Mouse (Mus musculus): Measurements from ENCODE around the gene Taok2. TPM values are rescaled to one million over a fixed set of nuclear protein-coding genes. Genes with fewer than 3 reads are reported as not detected.
A peak's percentile ranks its signal among the peaks of the same experiment; 100 is the strongest.

Taok2 gene
- polyA plus RNA-seq, 1 experiment from 2014 or later, result 68.3 TPM

DNA sequence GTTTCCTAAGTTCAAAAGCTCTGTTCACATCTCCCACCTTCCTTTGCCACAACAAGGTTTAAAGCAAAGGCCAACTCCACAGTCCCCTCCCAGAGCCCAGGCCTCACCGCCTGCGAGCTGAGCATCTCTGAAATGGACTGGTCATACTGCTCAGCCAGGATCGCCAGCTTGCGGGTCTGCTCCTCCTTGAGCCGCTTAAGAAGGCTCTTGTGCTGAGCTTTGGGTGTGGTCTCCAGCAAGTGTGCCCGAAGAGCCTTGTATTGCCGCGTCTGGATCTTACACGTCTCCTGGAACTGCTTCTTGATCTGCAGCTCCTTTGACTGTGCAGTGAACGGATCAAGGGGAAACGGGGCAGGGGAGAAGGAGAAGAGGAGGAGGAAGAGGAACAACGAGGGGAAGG, 16.5 kb downstream of the Taok2 start:
- peaks cover 96% of the 10 kb centered on the region for H3K36me3 ChIP-seq
- no peak overlapping the region for H3K4me3 ChIP-seq
- no peak for ATAC-seq (ENCODE audit: low FRiP score, low read depth)
- H3K4me2 ChIP-seq (replicated peaks), result no peak overlapping the region
- H3K27ac ChIP-seq (replicated peaks), result no peak overlapping the region
- H3K27me3 ChIP-seq, result no peaks in the 10 kb centered on the region
- no peak overlapping the region for H3K9ac ChIP-seq (replicated peaks)
- peaks cover 17% of the 10 kb centered on the region for H3K4me1 ChIP-seq
- no peaks in the 10 kb centered on the region for H3K9me3 ChIP-seq
- WGBS, result 85% methylated on average over 12 of the region's 12 CpGs

DNA sequence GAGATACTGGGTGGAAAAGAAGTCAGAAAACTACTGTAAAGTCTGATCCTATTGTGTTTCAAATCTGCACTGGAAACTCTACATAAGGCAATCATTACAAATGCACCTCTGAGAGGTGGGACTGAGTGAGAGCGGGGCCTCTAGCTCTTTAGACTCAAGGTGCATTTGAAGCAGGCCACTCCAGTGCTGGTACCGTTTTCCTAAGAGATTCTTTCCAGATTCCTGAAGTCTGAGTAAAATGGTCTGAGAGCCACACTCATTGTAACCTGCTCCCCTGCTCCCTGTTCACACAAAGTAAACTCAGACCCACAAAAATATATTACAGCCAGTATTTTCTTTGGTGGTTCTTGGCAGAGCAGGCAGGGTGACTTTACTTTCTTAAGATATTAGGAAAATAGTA, 17.0 kb downstream of the Taok2 start:
- Histone ChIP-seq H3K36me3 (peaks cover 91% of the 10 kb centered on the region), H3K9ac (replicated peaks) (no peak overlapping the region), H3K27me3 (no peaks in the 10 kb centered on the region), H3K4me3 (no peak overlapping the region), H3K4me2 (replicated peaks) (no peak overlapping the region), H3K4me1 (peaks cover 22% of the 10 kb centered on the region), H3K9me3 (no peaks in the 10 kb centered on the region), H3K27ac (replicated peaks) (no peak overlapping the region)
- ATAC-seq (ENCODE audit: low FRiP score, low read depth), result no peak
- 95% methylated on average over 2 of the region's 2 CpGs for WGBS

DNA sequence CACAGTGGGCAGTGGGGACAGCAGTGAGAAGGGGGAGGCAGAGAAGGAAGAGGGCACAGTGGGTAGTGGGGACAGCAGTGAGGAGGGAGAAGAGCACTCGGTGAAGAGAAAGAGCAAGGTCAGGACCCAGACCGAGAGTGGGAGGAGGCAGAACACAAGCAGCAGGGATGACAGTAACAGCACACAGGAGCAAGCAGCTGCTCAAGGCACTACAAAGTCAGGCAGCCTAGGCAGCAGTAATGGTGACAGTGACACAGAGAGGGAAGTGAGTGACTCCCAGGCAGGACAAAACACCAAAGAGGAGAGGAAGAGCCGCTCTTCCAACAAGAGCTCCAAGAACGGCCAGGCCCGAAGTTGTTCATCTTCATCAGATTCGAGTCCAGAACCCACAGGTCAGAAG, 20.7 kb downstream of the Taok2 start:
- peaks cover 61% of the 10 kb centered on the region for H3K36me3 ChIP-seq
- peak overlapping the region; percentile 65 for H3K9ac ChIP-seq (replicated peaks)
- peak overlapping the region; percentile 81 for H3K4me2 ChIP-seq (replicated peaks)
- H3K27me3 ChIP-seq, result no peaks in the 10 kb centered on the region
- 64% methylated on average over 6 of the region's 6 CpGs for WGBS
- ATAC-seq (ENCODE audit: low FRiP score, low read depth), result no peak
- H3K27ac ChIP-seq (replicated peaks), result peak overlapping the region; percentile 63
- H3K4me3 ChIP-seq, result peak overlapping the region; percentile 59
- peaks cover 32% of the 10 kb centered on the region for H3K4me1 ChIP-seq
- no peaks in the 10 kb centered on the region for H3K9me3 ChIP-seq

DNA sequence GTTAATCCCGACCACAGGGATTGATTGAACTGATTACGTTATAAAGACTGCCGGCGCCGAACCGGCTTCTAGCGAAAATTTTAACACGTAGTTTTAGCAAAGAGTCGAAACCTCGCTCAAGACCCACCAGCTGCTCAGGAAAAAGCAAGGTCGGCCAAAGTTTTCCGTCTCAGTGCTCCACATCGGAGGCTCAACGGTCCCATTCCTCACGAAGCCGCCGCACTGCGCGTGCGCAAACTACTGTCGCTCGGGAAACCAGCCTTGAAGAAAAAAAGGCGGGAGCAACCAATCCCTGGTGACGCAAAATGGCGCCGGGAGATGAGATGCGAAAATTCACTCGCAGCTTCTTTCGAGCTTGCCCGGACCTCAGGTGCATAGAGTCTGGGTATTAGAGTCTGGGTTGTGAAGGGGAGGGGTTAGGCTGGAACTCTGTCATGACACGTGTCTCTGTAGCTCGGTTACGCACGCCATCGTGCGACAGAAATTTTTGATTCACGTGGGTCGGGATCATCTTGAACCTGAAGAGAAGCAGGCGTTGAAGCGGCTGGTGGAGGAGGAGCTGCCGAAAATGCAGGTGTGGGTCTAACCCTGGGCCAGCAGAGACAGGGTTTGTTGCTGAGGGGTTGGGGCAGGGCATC, 22.2 kb downstream of the Taok2 start, which contains the start of gene Ino80e:
Ino80e (minus strand) TSS at position 231 of the 638 bp plus-strand sequence.
- Histone ChIP-seq H3K4me3 (peak within 1 kb of the TSS; percentile 59), H3K36me3 (peaks cover 60% of the 10 kb centered on the region), H3K4me2 (replicated peaks) (peak within 1 kb of the TSS; percentile 81), H3K9ac (replicated peaks) (peak within 1 kb of the TSS; percentile 69), H3K27ac (replicated peaks) (peak within 1 kb of the TSS; percentile 84), H3K9me3 (no peaks in the 10 kb centered on the region), H3K27me3 (no peaks in the 10 kb centered on the region), H3K4me1 (peaks cover 37% of the 10 kb centered on the region)
- ATAC-seq (ENCODE audit: low FRiP score, low read depth), result peak; percentile 57
- WGBS, result under 1% methylated on average over 41 of the region's 41 CpGs

DNA sequence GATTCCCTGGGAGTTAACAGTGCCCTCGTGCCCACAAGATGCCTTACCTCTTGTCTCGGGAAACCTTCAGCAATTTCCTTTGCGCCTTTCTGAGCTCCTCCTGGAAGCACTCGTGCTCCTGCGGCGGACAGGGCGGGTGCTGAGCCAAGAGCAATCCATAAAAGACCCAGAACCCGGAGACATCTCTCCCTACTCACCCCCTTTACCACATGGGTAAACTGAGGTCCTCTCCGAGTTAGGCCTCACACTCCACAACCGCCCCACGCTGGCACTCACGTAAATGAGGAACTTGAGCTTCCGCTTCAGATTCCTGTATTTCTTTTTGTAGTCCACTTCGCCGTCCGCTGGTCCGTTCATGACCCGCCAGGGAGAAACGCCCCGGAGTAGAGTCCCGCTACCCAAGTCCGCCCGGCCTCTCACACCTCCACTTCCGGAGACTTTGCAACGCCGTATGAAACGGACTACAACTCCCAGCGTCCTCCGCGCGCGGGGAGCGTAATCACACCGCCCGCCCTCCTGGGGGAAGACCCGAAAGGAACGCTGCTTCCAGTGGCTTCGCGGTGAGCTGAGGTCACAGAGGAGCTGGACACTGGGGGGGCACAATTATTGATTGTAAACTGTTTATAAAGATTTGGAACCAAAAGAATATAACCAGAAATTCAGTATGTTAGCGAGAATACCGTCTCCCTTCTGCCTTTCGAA, 22.9 kb downstream of the Taok2 start, which contains the start of gene Hirip3:
Hirip3 (plus strand) TSS at position 544 of the 702 bp plus-strand sequence.
- peaks cover 60% of the 10 kb centered on the region for H3K36me3 ChIP-seq
- no peaks in the 10 kb centered on the region for H3K9me3 ChIP-seq
- H3K4me3 ChIP-seq, result peak within 1 kb of the TSS; percentile 59
- peak within 1 kb of the TSS; percentile 81 for H3K4me2 ChIP-seq (replicated peaks)
- WGBS, result 3% methylated on average over 42 of the region's 42 CpGs
- H3K27me3 ChIP-seq, result no peaks in the 10 kb centered on the region
- ATAC-seq (ENCODE audit: low FRiP score, low read depth), result peak; percentile 90
- peaks cover 40% of the 10 kb centered on the region for H3K4me1 ChIP-seq
- peak within 1 kb of the TSS; percentile 69 for H3K9ac ChIP-seq (replicated peaks)
- H3K27ac ChIP-seq (replicated peaks), result peak within 1 kb of the TSS; percentile 84

DNA sequence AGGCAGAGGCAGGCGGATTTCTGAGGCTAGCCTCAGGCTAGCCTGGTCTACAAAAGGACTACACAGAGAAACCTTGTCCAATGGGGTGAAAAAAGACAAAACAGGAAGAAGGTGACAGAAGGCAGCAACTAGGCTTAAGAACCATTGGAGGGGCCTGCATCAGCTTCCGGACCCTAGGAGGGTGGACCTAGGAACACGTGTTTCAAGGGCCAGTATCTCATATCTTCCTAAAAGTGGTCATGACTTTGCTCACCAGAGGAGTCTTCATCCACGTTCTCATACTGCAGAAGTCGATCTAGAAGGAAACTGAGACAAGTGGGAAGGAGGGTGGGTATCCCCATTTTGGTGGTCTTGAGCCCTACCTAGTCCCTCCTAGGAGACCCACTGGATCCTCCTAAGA, 23.5 kb downstream of the Taok2 start:
- no peaks in the 10 kb centered on the region for H3K9me3 ChIP-seq
- H3K27ac ChIP-seq (replicated peaks), result no peak overlapping the region
- H3K4me3 ChIP-seq, result peak overlapping the region; percentile 59
- H3K4me1 ChIP-seq, result peaks cover 40% of the 10 kb centered on the region
- no peak for ATAC-seq (ENCODE audit: low FRiP score, low read depth)
- WGBS, result 74% methylated on average over 5 of the region's 5 CpGs
- peak overlapping the region; percentile 81 for H3K4me2 ChIP-seq (replicated peaks)
- peak overlapping the region; percentile 69 for H3K9ac ChIP-seq (replicated peaks)
- H3K36me3 ChIP-seq, result peaks cover 60% of the 10 kb centered on the region
- no peaks in the 10 kb centered on the region for H3K27me3 ChIP-seq

DNA sequence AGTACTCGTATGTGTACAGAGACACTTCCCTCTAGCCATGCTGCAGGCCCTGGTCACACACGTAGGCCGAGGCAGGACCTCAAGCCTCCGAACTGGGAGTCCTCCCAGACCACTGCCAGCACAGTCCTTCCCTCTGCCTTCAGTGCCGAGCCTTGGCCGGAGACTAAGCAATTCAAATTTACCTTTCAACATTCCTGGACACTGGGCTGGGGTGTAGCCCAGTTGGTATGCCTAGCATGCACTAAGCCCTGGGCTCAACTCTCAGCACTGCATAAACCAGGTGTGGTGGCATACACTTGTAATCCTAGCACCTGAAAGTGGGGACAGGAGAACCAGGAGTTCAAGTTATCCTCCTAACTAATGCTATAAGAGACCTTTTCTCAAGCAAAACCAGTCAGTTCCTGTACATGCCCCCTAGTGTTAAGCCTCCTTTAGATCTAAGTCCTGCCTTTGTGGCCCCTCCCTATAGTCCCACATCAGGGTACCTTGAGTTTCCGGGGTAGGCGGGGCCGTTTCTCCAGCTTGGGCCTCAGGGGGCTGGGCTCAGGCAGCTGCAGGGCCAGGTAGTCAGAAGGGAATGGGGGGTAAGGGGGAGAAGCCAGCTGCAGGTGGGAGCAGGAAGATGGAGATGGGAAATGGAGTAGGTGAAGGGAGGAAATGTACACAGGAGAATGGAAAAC, 27.6 kb downstream of the Taok2 start:
- H3K27ac ChIP-seq (replicated peaks), result no peak overlapping the region
- H3K4me2 ChIP-seq (replicated peaks), result no peak overlapping the region
- 76% methylated on average over 9 of the region's 9 CpGs for WGBS
- peaks cover 16% of the 10 kb centered on the region for H3K4me1 ChIP-seq
- no peaks in the 10 kb centered on the region for H3K27me3 ChIP-seq
- no peak overlapping the region for H3K4me3 ChIP-seq
- H3K9me3 ChIP-seq, result no peaks in the 10 kb centered on the region
- peaks cover 73% of the 10 kb centered on the region for H3K36me3 ChIP-seq
- no peak overlapping the region; the same call in 1 of the 2 replicates for H3K9ac ChIP-seq (replicated peaks)
- no peak for ATAC-seq (ENCODE audit: low FRiP score, low read depth)

DNA sequence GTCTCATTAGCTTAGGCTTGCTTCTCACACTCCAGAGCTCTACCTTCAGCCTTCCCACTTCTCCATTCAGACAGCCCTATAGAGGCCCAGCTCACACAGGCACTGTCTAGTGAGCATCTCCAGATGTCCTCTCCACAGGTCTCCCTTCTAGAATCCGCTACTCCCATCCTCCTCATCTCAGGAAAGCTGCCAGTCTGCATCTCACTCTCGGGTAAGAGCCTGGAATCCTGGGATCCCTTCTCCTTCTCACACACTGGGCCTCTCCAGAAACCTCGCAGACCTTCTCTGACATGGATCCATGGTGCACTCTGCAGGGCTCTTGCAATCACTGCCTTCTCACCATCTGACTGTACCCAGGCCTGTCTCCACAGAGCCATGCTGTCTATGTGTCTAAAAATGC, 28.9 kb downstream of the Taok2 start:
- no peak for ATAC-seq (ENCODE audit: low FRiP score, low read depth)
- Histone ChIP-seq H3K9ac (replicated peaks) (no peak overlapping the region), H3K4me2 (replicated peaks) (no peak overlapping the region), H3K27ac (replicated peaks) (no peak overlapping the region), H3K9me3 (no peaks in the 10 kb centered on the region), H3K36me3 (peaks cover 78% of the 10 kb centered on the region), H3K27me3 (0 out of 2 replicates have a peak, but pooled peaks cover 4% of the 10 kb centered on the region), H3K4me3 (no peak overlapping the region), H3K4me1 (peaks cover 8% of the 10 kb centered on the region)
- WGBS, result 88% methylated on average over 3 of the region's 3 CpGs

DNA sequence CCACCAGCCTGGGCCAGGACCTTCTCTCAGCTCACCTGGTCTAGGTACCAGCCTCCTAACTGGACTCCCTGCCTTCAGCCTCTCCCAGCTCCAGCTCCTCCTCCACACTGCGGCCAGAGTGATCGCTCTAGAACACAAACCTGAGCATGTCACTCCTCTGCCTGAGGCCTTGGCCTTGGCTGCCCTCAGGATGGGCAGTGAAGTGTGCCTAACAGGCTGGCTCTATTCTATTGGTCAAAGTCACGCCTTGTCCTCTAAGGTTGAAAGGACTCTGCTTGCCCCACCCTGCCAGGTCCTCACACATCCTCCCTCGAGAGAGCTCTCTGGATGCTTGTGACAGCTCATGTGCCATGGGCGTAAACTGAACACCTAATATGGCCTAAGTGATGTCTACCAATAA, 31.0 kb downstream of the Taok2 start:
- no peak for ATAC-seq (ENCODE audit: low FRiP score, low read depth)
- WGBS, result 89% methylated on average over 5 of the region's 5 CpGs
- Histone ChIP-seq H3K4me2 (replicated peaks) (no peak overlapping the region), H3K27me3 (peaks cover 25% of the 10 kb centered on the region), H3K9ac (replicated peaks) (no peak overlapping the region), H3K4me1 (peaks cover 13% of the 10 kb centered on the region), H3K4me3 (no peak overlapping the region), H3K27ac (replicated peaks) (no peak overlapping the region), H3K9me3 (no peaks in the 10 kb centered on the region), H3K36me3 (peaks cover 67% of the 10 kb centered on the region)

DNA sequence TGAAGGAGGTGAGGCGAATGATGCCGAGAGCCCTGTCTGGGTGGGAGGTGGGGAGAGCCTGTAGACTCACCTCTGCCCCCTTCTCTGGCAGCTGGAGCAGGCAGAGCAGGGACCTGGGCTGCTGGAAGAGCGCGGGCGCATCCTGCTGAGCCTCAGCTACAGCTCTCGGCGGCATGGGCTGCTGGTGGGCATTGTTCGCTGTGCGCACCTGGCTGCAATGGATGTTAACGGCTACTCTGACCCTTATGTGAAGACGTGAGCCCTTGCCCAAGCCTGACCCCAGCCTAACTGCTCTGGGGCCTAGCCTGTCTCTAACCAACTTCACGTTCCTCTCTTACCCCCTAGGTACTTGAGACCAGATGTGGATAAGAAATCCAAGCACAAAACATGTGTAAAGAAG, 33.3 kb downstream of the Taok2 start:
- H3K9me3 ChIP-seq, result no peaks in the 10 kb centered on the region
- WGBS, result 33% methylated on average over 12 of the region's 12 CpGs
- no peak overlapping the region for H3K9ac ChIP-seq (replicated peaks)
- H3K27ac ChIP-seq (replicated peaks), result no peak overlapping the region
- H3K27me3 ChIP-seq, result peaks cover 45% of the 10 kb centered on the region
- no peak overlapping the region for H3K4me2 ChIP-seq (replicated peaks)
- peaks cover 18% of the 10 kb centered on the region for H3K4me1 ChIP-seq
- H3K36me3 ChIP-seq, result peaks cover 45% of the 10 kb centered on the region
- no peak for ATAC-seq (ENCODE audit: low FRiP score, low read depth)
- no peak overlapping the region for H3K4me3 ChIP-seq

DNA sequence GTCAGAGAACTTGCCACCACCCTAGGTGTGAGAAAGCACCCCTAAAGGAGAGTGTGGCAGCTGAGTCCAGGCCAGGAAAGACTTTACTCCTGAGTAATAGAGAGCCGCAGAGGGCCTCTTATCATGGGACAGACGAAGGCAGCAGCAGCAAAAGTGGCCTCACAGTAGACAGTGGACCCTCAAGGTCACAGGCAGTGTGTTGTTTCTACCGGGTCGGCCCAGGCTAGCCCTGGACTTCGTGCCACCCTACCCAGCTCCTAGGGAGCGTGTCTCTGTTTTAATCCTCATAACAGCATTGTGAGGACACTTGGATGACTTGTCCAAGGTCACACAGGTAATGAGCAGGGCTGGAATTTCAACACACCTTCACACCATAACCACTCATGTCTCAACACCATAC, 34.3 kb downstream of the Taok2 start:
- Histone ChIP-seq H3K27ac (replicated peaks) (no peak overlapping the region), H3K9me3 (no peaks in the 10 kb centered on the region), H3K9ac (replicated peaks) (no peak overlapping the region), H3K36me3 (peaks cover 35% of the 10 kb centered on the region), H3K4me1 (peaks cover 18% of the 10 kb centered on the region), H3K27me3 (peaks cover 45% of the 10 kb centered on the region), H3K4me3 (no peak overlapping the region), H3K4me2 (replicated peaks) (no peak overlapping the region)
- 80% methylated on average over 6 of the region's 6 CpGs for WGBS
- no peak for ATAC-seq (ENCODE audit: low FRiP score, low read depth)

DNA sequence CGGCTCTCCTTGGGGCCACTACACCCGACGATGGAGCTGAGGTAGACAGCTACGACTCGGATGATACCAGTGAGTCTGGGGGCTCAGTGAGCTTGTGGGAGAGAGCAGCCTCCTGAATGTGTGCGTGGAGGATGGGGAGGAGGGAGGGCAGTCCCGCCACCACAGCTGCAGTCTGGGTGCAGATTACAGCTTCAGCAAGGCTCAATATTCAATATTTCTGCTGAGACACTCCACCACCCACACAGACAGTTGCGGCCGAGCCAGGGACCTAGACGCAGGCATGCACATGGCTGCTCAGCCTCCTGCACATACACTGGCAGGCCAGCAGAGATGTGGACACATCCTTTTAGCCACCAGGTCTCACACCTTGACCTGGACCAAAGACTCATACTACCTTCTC, 35.7 kb downstream of the Taok2 start:
- 29% methylated on average over 10 of the region's 10 CpGs for whole genome bisulfite sequencing
- peak overlapping the region; percentile 77 for H3K9ac ChIP-seq (replicated peaks)
- peak overlapping the region; percentile 65 for H3K4me3 ChIP-seq
- peak overlapping the region; percentile 100 for H3K4me2 ChIP-seq (replicated peaks)
- no peaks in the 10 kb centered on the region for H3K9me3 ChIP-seq
- H3K27ac ChIP-seq (replicated peaks), result no peak overlapping the region
- ATAC-seq (ENCODE audit: low FRiP score, low read depth), result no peak
- H3K27me3 ChIP-seq, result peaks cover 45% of the 10 kb centered on the region
- peaks cover 18% of the 10 kb centered on the region for H3K4me1 ChIP-seq
- H3K36me3 ChIP-seq, result peaks cover 24% of the 10 kb centered on the region

Measured in midbrain, embryonic 12.5 days (tissue).